Mouse (Mus musculus): Measurements from ENCODE around the gene Fam43b.

DNA sequence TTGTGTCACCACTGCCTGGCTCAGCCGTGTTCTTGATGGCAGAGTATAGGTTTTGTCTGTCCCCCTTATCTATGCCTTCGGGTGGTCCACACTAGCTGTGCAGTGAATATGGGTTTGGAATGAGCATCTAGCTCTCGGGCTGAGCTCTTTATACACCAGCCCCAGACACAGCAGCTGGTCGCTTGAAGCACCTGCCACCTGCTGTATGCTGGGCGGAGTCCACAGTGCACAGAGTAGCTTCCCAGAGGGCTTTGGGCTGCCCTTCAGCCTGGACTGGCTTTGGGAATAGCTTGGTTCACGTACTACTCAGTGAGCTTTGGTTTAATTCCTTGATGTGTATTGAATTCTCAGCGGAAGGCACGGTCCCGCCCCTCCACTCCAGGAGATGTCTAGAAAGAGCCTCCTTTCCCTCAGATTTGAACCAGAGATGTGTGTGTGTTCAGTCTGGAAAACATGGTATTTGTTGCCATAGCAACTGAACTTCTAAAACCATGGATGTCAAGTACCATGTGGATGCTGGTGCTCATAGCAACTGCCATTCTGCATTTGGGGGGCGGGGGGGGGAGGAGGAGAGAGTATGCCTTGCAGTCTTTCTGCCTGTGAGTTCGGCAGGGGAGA lies 22.1 kb upstream of the Fam43b start:
- TF ChIP-seq CTCF (IDR thresholded peaks at IDR 0.05) (no peak), EP300 (IDR thresholded peaks at IDR 0.05) (no peak)
